Mouse (Mus musculus) heart, postnatal 0 days (tissue): ENCODE measurements around the gene Rgs6.

Source experiments
- CTCF ChIP-seq: IDR thresholded peaks from 2 replicates; pipeline ENCODE4 v1.5.1; 2016; ENCODE audit warnings: antibody characterized with exemption, control low read depth, low read depth
- EP300 ChIP-seq: IDR thresholded peaks from 2 replicates; pipeline ENCODE4 v1.6.1; 2016; ENCODE audit warnings: antibody characterized with exemption, low read depth

DNA sequence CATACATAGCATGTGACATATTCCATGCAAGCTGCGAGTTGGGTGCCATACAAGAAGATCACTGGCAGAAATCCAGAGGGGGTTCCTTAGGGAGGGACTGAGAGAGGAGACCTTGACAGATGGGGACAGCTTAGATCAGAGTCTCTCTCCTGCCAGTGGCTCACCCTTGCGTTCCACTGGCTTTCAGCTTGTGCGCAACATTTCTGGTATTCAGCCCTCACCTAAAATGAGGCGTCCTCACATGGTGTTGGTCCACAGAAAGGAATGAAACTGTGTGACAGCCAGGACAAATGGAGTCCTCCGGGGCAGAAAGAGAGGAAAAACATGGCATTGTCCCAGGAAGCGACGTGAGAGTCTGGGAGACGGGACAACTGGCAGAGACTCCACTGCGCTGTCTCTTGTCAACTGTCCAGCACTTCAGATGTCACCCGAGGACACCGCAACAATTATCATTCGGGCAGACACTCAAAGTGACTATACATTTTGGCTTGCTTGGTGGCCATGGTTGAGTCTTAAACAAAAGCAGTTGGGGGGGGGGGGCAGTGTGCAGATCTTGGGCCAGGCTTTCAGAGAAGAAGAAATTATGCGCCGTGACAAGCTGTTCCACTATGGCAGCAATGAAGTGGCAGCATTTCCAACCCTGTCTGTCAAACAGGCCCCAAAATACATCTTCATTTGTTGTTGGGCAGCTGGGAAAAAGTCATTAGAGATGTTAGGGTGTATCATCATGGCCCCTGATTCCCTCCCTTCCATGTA is 344.8 kb downstream of the Rgs6 start:
- TF ChIP-seq CTCF (no peak), EP300 (peak; percentile 49; the same call in 1 of the 2 replicates)
